Mouse (Mus musculus) heart, adult 2 months (tissue): ENCODE results near the gene Tdg.

ENCODE experiments used
- EP300 ChIP-seq: fragments of 200-500 bp; IDR thresholded peaks from 2 replicates; pipeline ENCODE4 v1.6.1; 2011; ENCODE audit warnings: low read depth, low read length, control low read depth; ENCODE audit not compliant: insufficient read depth
- POLR2A ChIP-seq: fragments of 200-500 bp; IDR thresholded peaks from 2 replicates; pipeline ENCODE4 v1.6.1; 2011; ENCODE audit warnings: mild to moderate bottlenecking, low read depth, low read length, control low read depth; ENCODE audit not compliant: insufficient read depth

DNA sequence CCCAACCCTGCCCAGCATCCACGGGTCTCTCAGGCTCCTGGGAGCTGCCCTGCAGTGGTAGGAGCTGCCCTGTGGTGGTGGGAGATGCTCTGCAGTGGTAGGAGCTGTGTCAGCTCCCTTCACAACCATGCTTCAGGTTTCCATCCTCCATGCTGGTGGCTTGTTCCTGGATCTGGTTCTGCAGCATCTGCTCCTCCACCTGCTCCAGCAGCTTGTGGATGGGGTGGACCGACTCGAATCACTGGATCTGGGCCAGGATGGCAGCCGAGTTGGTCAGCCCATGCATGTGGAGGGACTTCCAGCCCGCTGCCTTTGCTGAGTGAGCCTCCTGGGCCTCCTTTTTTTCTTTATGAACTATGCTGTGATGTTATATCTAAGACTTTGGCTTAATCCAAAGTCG is 47.3 kb downstream of the Tdg start:
- TF ChIP-seq EP300 = no peak
- TF ChIP-seq POLR2A = no peak
